Mouse (Mus musculus) yolk sac, embryonic 10.5 days (tissue): ENCODE measurements around the gene Eno3.
A peak's percentile ranks its signal among the peaks of the same experiment; 100 is the strongest.

Experiments used
- DNase-seq: peaks from one replicate; pipeline ENCODE4 v3.0.0-alpha.2; 2017; ENCODE audit warnings: low spot score

The Eno3 gene

GRCm38 (mm10) chr11:70644564-70645103, 12.4 kb upstream of the Eno3 start:
- no peak for DNase-seq

- no peak for DNase-seq
Observed at GRCm38 (mm10) chr11:70645461-70646258, 11.3 kb upstream of the Eno3 start.

- no peak for DNase-seq
Observed at GRCm38 (mm10) chr11:70646259-70646555, 10.8 kb upstream of the Eno3 start.

- peak; percentile 98 for DNase-seq
Observed at GRCm38 (mm10) chr11:70646691-70647650, 10.0 kb upstream of the Eno3 start, which contains the start of the genes Rnf167 and Slc25a11. Gene Rnf167, plus strand, starts transcription at chr11:70647235. Gene Slc25a11, minus strand, starts transcription at chr11:70647479.

GRCm38 (mm10) chr11:70647716-70648420, 9.1 kb upstream of the Eno3 start:
- no peak for DNase-seq

GRCm38 (mm10) chr11:70648512-70648911, 8.5 kb upstream of the Eno3 start:
- no peak for DNase-seq

GRCm38 (mm10) chr11:70649185-70649734, 7.7 kb upstream of the Eno3 start:
- no peak for DNase-seq

- DNase-seq, result no peak
Observed at GRCm38 (mm10) chr11:70650322-70651175, 6.5 kb upstream of the Eno3 start.

- DNase-seq, result no peak
Observed at GRCm38 (mm10) chr11:70651391-70651790, 5.6 kb upstream of the Eno3 start.

GRCm38 (mm10) chr11:70652029-70652883, 4.7 kb upstream of the Eno3 start:
- no peak for DNase-seq

GRCm38 (mm10) chr11:70652884-70653344, 4.1 kb upstream of the Eno3 start:
- DNase-seq, result no peak

GRCm38 (mm10) chr11:70653345-70654197, 3.4 kb upstream of the Eno3 start:
- peak; percentile 87 for DNase-seq

- DNase-seq, result peak; percentile 93
Observed at GRCm38 (mm10) chr11:70654198-70654922, 2.6 kb upstream of the Eno3 start, which contains the start of gene Pfn1. Gene Pfn1, minus strand, starts transcription at chr11:70654644.

GRCm38 (mm10) chr11:70654923-70655570, 2.0 kb upstream of the Eno3 start:
- DNase-seq, result peak; percentile 91

- DNase-seq, result peak; percentile 83
Observed at GRCm38 (mm10) chr11:70655571-70656455, 1.2 kb upstream of the Eno3 start.

GRCm38 (mm10) chr11:70656456-70656927, 510 bp upstream of the Eno3 start:
- peak; percentile 47 for DNase-seq
